Comparison of ENCODE assay signal across 12 mouse cellular contexts in the genomic region with DNA sequence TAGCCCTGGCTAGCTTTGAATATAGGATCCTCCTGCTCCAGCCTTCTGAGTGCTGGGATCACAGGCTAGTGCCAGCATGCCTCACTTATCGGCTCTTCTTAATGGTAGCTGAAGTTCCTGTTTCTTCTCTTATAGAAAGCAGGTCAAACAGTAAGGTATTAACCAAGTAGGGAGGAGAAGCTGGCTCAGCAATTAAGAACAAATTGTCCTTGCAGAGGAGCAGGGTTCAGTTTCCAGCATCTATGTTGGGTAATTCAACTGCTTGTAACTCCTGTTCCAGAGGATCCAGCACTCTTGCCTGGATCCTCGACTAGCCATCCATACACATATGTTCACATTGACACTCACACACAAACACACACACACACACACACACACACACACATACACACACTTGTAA.
"Had no signal": no experiment of that assay in that cellular context is flagged by ENCODE, and none has a peak within 500 bp of the region (broad histone marks: within the 10 kb centered on the region; RNA-seq: fewer than 3 reads in every experiment).

No protein-coding gene starts in this region.

- H3K9me3 ChIP-seq: limb, embryonic 12.5 days; liver, embryonic 15.5 days; midbrain, embryonic 13.5 days; neural tube, embryonic 12.5 days had no signal

- H3K27ac ChIP-seq: hindbrain, postnatal 0 days; limb, embryonic 12.5 days; liver, embryonic 15.5 days; midbrain, embryonic 13.5 days; neural tube, embryonic 12.5 days had no signal

- H3K27me3 ChIP-seq: limb, embryonic 12.5 days; liver, embryonic 15.5 days; midbrain, embryonic 13.5 days; neural tube, embryonic 12.5 days had no signal

- H3K9ac ChIP-seq: limb, embryonic 12.5 days; liver, embryonic 15.5 days; midbrain, embryonic 13.5 days; neural tube, embryonic 12.5 days had no signal

- H3K4me3 ChIP-seq: layer of hippocampus, adult 2 months; limb, embryonic 12.5 days; liver, embryonic 15.5 days; midbrain, embryonic 13.5 days; neural tube, embryonic 12.5 days had no signal

- H3K4me1 ChIP-seq: limb, embryonic 12.5 days; liver, embryonic 15.5 days; neural tube, embryonic 12.5 days had no signal

- ATAC-seq: lung, postnatal 0 days had no signal

- H3K36me3 ChIP-seq: limb, embryonic 12.5 days; liver, embryonic 15.5 days; midbrain, embryonic 13.5 days; neural tube, embryonic 12.5 days had no signal

- H3K4me2 ChIP-seq: limb, embryonic 12.5 days; liver, embryonic 15.5 days; midbrain, embryonic 13.5 days; neural tube, embryonic 12.5 days had no signal

- DNase-seq: liver; lung, adult 2 months; lung, postnatal 36 days; thymus, adult 18-20 months; thymus, postnatal 14 days had no signal
